Mouse (Mus musculus) gastrocnemius, postnatal 4 days (tissue): ENCODE data around the gene Hdhd5. TPM values are rescaled to one million over a fixed set of nuclear protein-coding genes. Genes with fewer than 3 reads are reported as not detected.

ENCODE experiments used
- DNase-seq, 2 experiments: peaks; one replicate each; pipeline ENCODE4 v3.0.0; 2021 to 2022; ENCODE audit warnings: low spot score in 2 of 2, mixed read lengths in 2 of 2
- long read RNA-seq, 2 experiments: library from polyadenylated mRNA; stranded (forward); transcript quantifications; one replicate each; pipeline ENCODE4 v2.0.0; 2021
- total RNA-seq, 2 experiments: library from RNA; stranded (reverse); gene quantifications; 2 replicates each; pipeline ENCODE4 v1.2.3; 2021

The Hdhd5 gene
- 10 to 100 TPM; 16.1 to 18.3 TPM for total RNA-seq
- long read RNA-seq, experiment 1, transcript Hdhd5-201 (8 exons, 1,928 nt), result major isoform, 14 of 19 reads
- long read RNA-seq, experiment 1, partial matches to known transcripts, result 0 of 19 reads
- long read RNA-seq, experiment 1, other reads (novel, unspliced or antisense), result 5 of 19 reads
- long read RNA-seq, experiment 2, transcript Hdhd5-201 (8 exons, 1,928 nt), result major isoform, 19 of 28 reads
- long read RNA-seq, experiment 2, partial matches to known transcripts, result 1 of 28 reads
- long read RNA-seq, experiment 2, other reads (novel, unspliced or antisense), result 8 of 28 reads

GRCm38 (mm10) chr6:120531020-120531965, at the start of gene Hdhd5:
Gene Hdhd5, minus strand, starts transcription at chr6:120531319.
- DNase-seq, result peak; percentile 93 to 94

- peak in 1 of 2 experiments; percentile 24 for DNase-seq
Observed at GRCm38 (mm10) chr6:120580713-120581015, 49.5 kb upstream of the Hdhd5 start.

- peak in 1 of 2 experiments; percentile 57 for DNase-seq
Observed at GRCm38 (mm10) chr6:120579831-120580712, 49.0 kb upstream of the Hdhd5 start.

- no peak for DNase-seq
Observed at GRCm38 (mm10) chr6:120579110-120579830, 48.2 kb upstream of the Hdhd5 start.

- DNase-seq, result no peak
Observed at GRCm38 (mm10) chr6:120578471-120578870, 47.4 kb upstream of the Hdhd5 start.

GRCm38 (mm10) chr6:120572372-120572771, 41.3 kb upstream of the Hdhd5 start:
- no peak for DNase-seq

- DNase-seq, result no peak
Observed at GRCm38 (mm10) chr6:120568257-120568656, 37.1 kb upstream of the Hdhd5 start.

- peak in 1 of 2 experiments; percentile 28 for DNase-seq
Observed at GRCm38 (mm10) chr6:120566911-120567909, 36.1 kb upstream of the Hdhd5 start.

GRCm38 (mm10) chr6:120556641-120557040, 25.5 kb upstream of the Hdhd5 start:
- DNase-seq, result no peak

GRCm38 (mm10) chr6:120555983-120556567, 25.0 kb upstream of the Hdhd5 start:
- no peak for DNase-seq

- no peak for DNase-seq
Observed at GRCm38 (mm10) chr6:120555152-120555551, 24.0 kb upstream of the Hdhd5 start.

- DNase-seq, result no peak
Observed at GRCm38 (mm10) chr6:120550173-120550572, 19.1 kb upstream of the Hdhd5 start.

- DNase-seq, result no peak
Observed at GRCm38 (mm10) chr6:120548581-120548980, 17.5 kb upstream of the Hdhd5 start.

- no peak for DNase-seq
Observed at GRCm38 (mm10) chr6:120546973-120547372, 15.9 kb upstream of the Hdhd5 start.

GRCm38 (mm10) chr6:120546292-120546691, 15.2 kb upstream of the Hdhd5 start:
- no peak for DNase-seq

- no peak for DNase-seq
Observed at GRCm38 (mm10) chr6:120542061-120542460, 10.9 kb upstream of the Hdhd5 start.

GRCm38 (mm10) chr6:120541386-120541785, 10.3 kb upstream of the Hdhd5 start:
- DNase-seq, result no peak

GRCm38 (mm10) chr6:120539781-120540231, 8.7 kb upstream of the Hdhd5 start:
- DNase-seq, result no peak
